In the genomic region with DNA sequence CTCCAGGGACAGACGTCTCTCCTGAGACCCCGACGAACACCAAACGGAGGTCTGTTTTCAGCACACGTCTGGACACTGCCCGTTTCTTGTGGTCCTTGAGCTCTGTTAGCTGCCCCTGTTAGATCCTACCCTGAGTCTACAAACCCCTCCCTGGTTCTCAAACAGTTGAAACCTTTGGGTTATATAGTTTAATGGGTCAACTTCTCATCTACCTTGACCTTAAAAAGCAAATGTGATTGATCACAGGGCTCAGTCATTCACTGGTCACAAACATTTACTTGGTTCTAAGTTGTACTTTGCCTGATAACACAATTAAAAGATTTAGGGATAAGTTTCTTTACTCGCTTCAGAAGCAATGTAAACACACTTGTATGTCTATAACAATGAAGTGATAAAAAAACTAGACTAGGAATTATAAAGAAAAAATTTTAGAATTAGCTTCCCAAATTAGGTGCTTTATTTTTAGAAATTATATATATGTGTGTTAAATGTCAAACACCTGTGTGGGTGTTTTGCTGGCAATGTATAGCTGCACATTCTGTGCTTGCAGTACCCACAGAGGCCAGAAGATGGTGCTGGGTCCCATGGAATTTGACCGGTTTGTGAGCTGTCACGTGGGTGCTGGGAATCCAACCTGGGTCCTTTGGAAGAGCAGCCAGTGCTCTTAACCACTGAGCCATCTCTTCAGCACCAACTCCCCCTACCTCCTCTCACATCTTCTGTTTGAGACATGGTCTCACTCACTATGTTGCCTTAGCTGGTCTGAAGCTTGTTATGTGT, we compare ENCODE assay signal across 17 mouse cellular contexts. TPM values are rescaled to one million over a fixed set of nuclear protein-coding genes. Genes with fewer than 3 reads are reported as not detected.
A peak's percentile ranks its signal among the peaks of the same experiment; 100 is the strongest.
DNase-seq lines count a peak whose midpoint lies in the region; ATAC-seq and TF ChIP-seq lines count a peak whose summit lies in the region.
"Had no signal": no experiment of that assay in that cellular context is flagged by ENCODE, and none has a peak within 500 bp of the region (broad histone marks: within the 10 kb centered on the region; RNA-seq: fewer than 3 reads in every experiment).

No protein-coding gene starts in this region.

- no peak for DNase-seq in left cerebral cortex, adult 2 months (ENCODE audit: extremely low spot score in 1 of 2, low spot score in 2 of 2)
- no peak for DNase-seq in left cerebral cortex, adult 8-10 months (ENCODE audit: low spot score in 2 of 2)
- DNase-seq in B cell, adult 2 months = peak; percentile 62 to 65
- no peak for DNase-seq in urinary bladder, postnatal 25 days (ENCODE audit: low spot score)
- DNase-seq in Muller cell, postnatal 12 days (ENCODE audit: inconsistent ontology term) = no peak
- no peak for DNase-seq in cerebellum, adult 18-20 months
- DNase-seq: embryo, embryonic 11 days; kidney, postnatal 14 days; right cerebral cortex, postnatal 14 days; thymus, adult 18-20 months had no signal

- WGBS in liver, embryonic 15.5 days (ENCODE audit: insufficient replicate concordance) = 70% methylated on average over 9 of the region's 9 CpGs

- no peak overlapping the region for H3K9ac ChIP-seq in ES-Bruce4 (ENCODE audit: low read depth, poor library complexity, severe bottlenecking)
- H3K9ac ChIP-seq in liver, embryonic 15.5 days = no peak overlapping the region
- H3K9ac ChIP-seq: forebrain, embryonic 12.5 days; hindbrain, embryonic 13.5 days; neural tube, embryonic 12.5 days had no signal

- no peak for TF ChIP-seq POLR2A in ES-Bruce4 (IDR thresholded peaks at IDR 0.05; ENCODE audit: insufficient read depth, low read length)

- no peaks in the 10 kb centered on the region for H3K9me3 ChIP-seq in ES-Bruce4 (replicated peaks; ENCODE audit: control insufficient read depth, insufficient read depth, low read length, poor library complexity, severe bottlenecking)
- 0 out of 2 replicates have a peak, but pooled peaks cover 3% of the 10 kb centered on the region for H3K9me3 ChIP-seq in liver, embryonic 15.5 days (replicated peaks)
- H3K9me3 ChIP-seq: hindbrain, embryonic 13.5 days; limb, embryonic 10.5 days had no signal

- no peak for TF ChIP-seq EP300 in ES-Bruce4 (IDR thresholded peaks at IDR 0.05; ENCODE audit: insufficient read depth, low read depth, low read length)

- no peaks in the 10 kb centered on the region for H3K36me3 ChIP-seq in ES-Bruce4 (ENCODE audit: control insufficient read depth, insufficient read depth, low read length, poor library complexity, severe bottlenecking)
- H3K36me3 ChIP-seq in liver, embryonic 15.5 days (replicated peaks) = 0 out of 2 replicates have a peak, but pooled peaks cover 4% of the 10 kb centered on the region
- H3K36me3 ChIP-seq: forebrain, embryonic 12.5 days; hindbrain, embryonic 13.5 days; neural tube, embryonic 12.5 days had no signal

- no peak for ATAC-seq in liver, embryonic 15.5 days (ENCODE audit: insufficient read depth)
- ATAC-seq: activated CD4-positive, CD25-positive, alpha-beta regulatory T cell, adult 4 months had no signal

- H3K4me2 ChIP-seq in liver, embryonic 15.5 days = no peak overlapping the region
- H3K4me2 ChIP-seq: forebrain, embryonic 12.5 days; hindbrain, embryonic 13.5 days; neural tube, embryonic 12.5 days had no signal

- no peak overlapping the region for H3K4me3 ChIP-seq in left cerebral cortex, adult 2 months
- no peak overlapping the region for H3K4me3 ChIP-seq in ES-Bruce4 (ENCODE audit: low read depth, low read length)
- H3K4me3 ChIP-seq in liver, embryonic 15.5 days (replicated peaks) = no peak overlapping the region
- H3K4me3 ChIP-seq: forebrain, embryonic 12.5 days; hindbrain, embryonic 13.5 days; limb, embryonic 10.5 days; neural tube, embryonic 12.5 days had no signal

- H3K27ac ChIP-seq in left cerebral cortex, adult 2 months = no peak overlapping the region
- H3K27ac ChIP-seq in ES-Bruce4 (ENCODE audit: insufficient read depth, low read length) = no peak overlapping the region
- 0 out of 2 replicates have a peak overlapping the region, but pooled peaks have one; percentile 51 for H3K27ac ChIP-seq in liver, embryonic 15.5 days (replicated peaks)
- H3K27ac ChIP-seq: forebrain, embryonic 12.5 days; hindbrain, embryonic 13.5 days; limb, embryonic 10.5 days; neural tube, embryonic 12.5 days had no signal

- H3K4me1 ChIP-seq in ES-Bruce4 (ENCODE audit: control insufficient read depth, insufficient read depth, low read length) = no peaks in the 10 kb centered on the region
- peaks cover 37% of the 10 kb centered on the region for H3K4me1 ChIP-seq in liver, embryonic 15.5 days (replicated peaks)
- H3K4me1 ChIP-seq: forebrain, embryonic 12.5 days had no signal

- intact Hi-C loops in left cerebral cortex, adult 2 months (cut with DNase I) = no loop called here

- H3K27me3 ChIP-seq in ES-Bruce4 (ENCODE audit: control insufficient read depth, insufficient read depth, low read length, poor library complexity, severe bottlenecking) = no peaks in the 10 kb centered on the region
- no peaks in the 10 kb centered on the region for H3K27me3 ChIP-seq in liver, embryonic 15.5 days
- H3K27me3 ChIP-seq: forebrain, embryonic 12.5 days; hindbrain, embryonic 13.5 days; neural tube, embryonic 12.5 days had no signal

- peak; percentile 44 for TF ChIP-seq CTCF in left cerebral cortex, adult 2 months (IDR thresholded peaks at IDR 0.05)
- peak; percentile 59 for TF ChIP-seq CTCF in ES-Bruce4 (IDR thresholded peaks at IDR 0.05; ENCODE audit: low read depth, low read length)

RNA-seq across cellular contexts. Expression of gene Stat5b, which starts 13.4 kb away (rescaled TPM):
- 10 to 100 TPM; 23.6 to 25.0 TPM for total RNA-seq in left cerebral cortex, adult 2 months (2021)
- 10 to 100 TPM; 26.8 to 30.9 (median 30.6) TPM for total RNA-seq in left cerebral cortex, adult 8-10 months (2022)
- polyA plus RNA-seq in ES-Bruce4 (2011; ENCODE audit: insufficient read depth, insufficient read length, low read depth, missing spikeins) = 7.3 and 7.6 TPM in 2 replicates
- polyA plus RNA-seq in liver, embryonic 15.5 days (2015; fragmentation: Nextera tagmentation; extraction: Ambion mirVana) = 20.6 and 22.5 TPM in 2 replicates

RNA-seq across cellular contexts. Expression of gene Stat5a, which starts 22.0 kb away (rescaled TPM):
- 1 to 10 TPM; 1.7 to 2.0 TPM for total RNA-seq in left cerebral cortex, adult 2 months (2021)
- 1 to 10 TPM; 2.0 to 2.8 (median 2.1) TPM for total RNA-seq in left cerebral cortex, adult 8-10 months (2022)
- polyA plus RNA-seq in ES-Bruce4 (2011; ENCODE audit: insufficient read depth, insufficient read length, low read depth, missing spikeins) = 3.6 and 4.4 TPM in 2 replicates
- 8.2 and 8.7 TPM in 2 replicates for polyA plus RNA-seq in liver, embryonic 15.5 days (2015; fragmentation: Nextera tagmentation; extraction: Ambion mirVana)

Comparison
In these comparisons a context has a peak if more than half of its experiments do, and no peak if none do; other contexts are left out.
1. DNase-seq: peak in B cell, adult 2 months (2 of 2); none in left cerebral cortex, adult 2 months (0 of 2), left cerebral cortex, adult 8-10 months (0 of 2), urinary bladder, postnatal 25 days (single experiment), Muller cell, postnatal 12 days (single experiment) and cerebellum, adult 18-20 months (0 of 2).